Mouse (Mus musculus) kidney, postnatal 14 days (tissue): ENCODE data around the gene Coq10b.

Source experiments
- DNase-seq: peaks from one replicate; pipeline ENCODE4 v3.0.0; 2022; ENCODE audit warnings: mixed read lengths

Gene Coq10b

DNA sequence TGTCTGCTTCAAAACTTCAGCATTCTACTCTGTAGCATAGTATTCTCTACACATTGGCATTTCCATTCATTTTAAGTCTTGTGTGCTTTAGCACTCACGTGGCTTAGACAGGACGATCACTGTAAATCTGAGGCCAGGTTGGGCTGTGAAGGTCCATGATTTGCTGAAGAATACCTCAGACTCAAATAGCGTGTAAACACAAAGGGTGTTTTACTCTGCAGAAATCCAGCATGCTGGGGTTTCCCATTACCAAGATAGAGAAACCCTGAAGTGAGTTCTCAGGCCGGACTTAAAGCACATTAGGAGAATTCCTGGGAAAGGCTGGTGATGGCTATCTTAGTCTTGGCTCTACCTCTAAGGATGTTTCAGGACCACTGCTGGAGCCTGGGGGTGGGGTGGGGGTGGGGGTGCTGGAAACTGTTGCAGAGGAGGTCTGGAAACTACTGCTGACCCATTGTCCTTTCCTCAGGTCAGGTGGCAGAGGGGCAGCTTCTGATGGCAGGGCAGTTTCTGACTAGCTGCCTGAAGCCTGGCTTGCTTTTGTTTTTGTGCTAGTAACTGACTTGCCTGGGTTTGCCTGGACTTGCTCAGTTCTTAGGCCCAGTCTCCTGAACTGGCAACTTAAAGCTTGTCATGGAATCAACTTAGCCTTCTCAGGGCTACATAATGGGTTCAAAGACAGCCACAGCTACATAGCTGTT, 56.6 kb downstream of the Coq10b start:
- DNase-seq, result no peak
